Mouse (Mus musculus): Measurements from ENCODE around the gene Trnp1. TPM values are rescaled to one million over a fixed set of nuclear protein-coding genes. Genes with fewer than 3 reads are reported as not detected.
A peak's percentile ranks its signal among the peaks of the same experiment; 100 is the strongest.

Trnp1 gene
- polyA plus RNA-seq, 1 experiment from 2014 or later: not detected

DNA sequence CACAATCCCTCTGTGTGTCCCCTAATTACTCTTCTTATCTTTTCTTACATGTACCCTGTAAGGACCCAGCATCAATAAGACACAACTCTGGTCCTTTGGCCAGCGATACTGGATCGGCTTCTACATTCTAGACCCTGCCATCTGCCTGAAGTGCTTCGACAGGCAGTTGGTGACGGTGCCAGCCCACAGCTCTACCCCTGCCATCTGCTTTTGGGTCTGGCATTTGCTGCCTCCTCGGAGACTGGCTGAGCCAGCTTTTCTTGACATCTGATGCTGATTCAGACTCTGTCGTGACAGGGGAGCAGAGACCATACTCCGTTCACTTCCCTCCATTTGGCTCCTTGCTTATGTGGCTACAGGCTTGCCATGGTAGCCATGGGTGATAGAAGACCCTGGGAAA is 10.6 kb upstream of the Trnp1 start:
- 84% methylated on average over 7 of the region's 7 CpGs for WGBS (ENCODE audit: insufficient replicate concordance)
- H3K27ac ChIP-seq (ENCODE audit: low read depth): no peak overlapping the region
- DNase-seq: no peak
- H3K9ac ChIP-seq (replicated peaks): no peak overlapping the region
- no peak for ATAC-seq
- TF ChIP-seq CTCF (IDR thresholded peaks at IDR 0.05; ENCODE audit: low read depth) (no peak), EP300 (IDR thresholded peaks at IDR 0.05; ENCODE audit: low read depth) (no peak)
- H3K4me1 ChIP-seq (ENCODE audit: insufficient read depth): no peaks in the 10 kb centered on the region
- no peaks in the 10 kb centered on the region for H3K36me3 ChIP-seq (replicated peaks; ENCODE audit: insufficient read depth, low read length)
- no peaks in the 10 kb centered on the region for H3K9me3 ChIP-seq (ENCODE audit: low read length)
- 0 out of 2 replicates have a peak, but pooled peaks cover 7% of the 10 kb centered on the region for H3K27me3 ChIP-seq (ENCODE audit: insufficient read depth, low read length)
- no peak overlapping the region for H3K4me2 ChIP-seq (ENCODE audit: low read depth, low read length)
- no peak overlapping the region for H3K4me3 ChIP-seq (ENCODE audit: low read depth, low read length)

GRCm38 (mm10) chr4:133506573-133506972 is 8.2 kb upstream of the Trnp1 start:
- H3K27ac ChIP-seq (ENCODE audit: low read depth): no peak overlapping the region
- ATAC-seq (peak; percentile 44), DNase-seq (no peak)
- H3K4me1 ChIP-seq (ENCODE audit: insufficient read depth): no peaks in the 10 kb centered on the region
- H3K27me3 ChIP-seq (ENCODE audit: insufficient read depth, low read length): 0 out of 2 replicates have a peak, but pooled peaks cover 10% of the 10 kb centered on the region
- no peak overlapping the region for H3K9ac ChIP-seq (replicated peaks)
- no peaks in the 10 kb centered on the region for H3K36me3 ChIP-seq (replicated peaks; ENCODE audit: insufficient read depth, low read length)
- no peak for TF ChIP-seq CTCF (IDR thresholded peaks at IDR 0.05; ENCODE audit: low read depth)
- TF ChIP-seq EP300 (IDR thresholded peaks at IDR 0.05; ENCODE audit: low read depth): peak; percentile 58
- WGBS (ENCODE audit: insufficient replicate concordance): 30% methylated on average over 5 of the region's 5 CpGs
- H3K4me3 ChIP-seq (ENCODE audit: low read depth, low read length): no peak overlapping the region
- H3K4me2 ChIP-seq (ENCODE audit: low read depth, low read length): no peak overlapping the region
- H3K9me3 ChIP-seq (ENCODE audit: low read length): no peaks in the 10 kb centered on the region

GRCm38 (mm10) chr4:133504755-133505485 is 6.6 kb upstream of the Trnp1 start:
- Histone ChIP-seq H3K27ac (ENCODE audit: low read depth) (no peak overlapping the region), H3K4me1 (ENCODE audit: insufficient read depth) (no peaks in the 10 kb centered on the region), H3K27me3 (ENCODE audit: insufficient read depth, low read length) (peaks cover 26% of the 10 kb centered on the region), H3K4me3 (ENCODE audit: low read depth, low read length) (no peak overlapping the region), H3K9ac (replicated peaks) (no peak overlapping the region), H3K4me2 (ENCODE audit: low read depth, low read length) (no peak overlapping the region), H3K9me3 (ENCODE audit: low read length) (no peaks in the 10 kb centered on the region), H3K36me3 (replicated peaks; ENCODE audit: insufficient read depth, low read length) (no peaks in the 10 kb centered on the region)
- WGBS (ENCODE audit: insufficient replicate concordance): 46% methylated on average over 9 of the region's 9 CpGs
- TF ChIP-seq EP300 (IDR thresholded peaks at IDR 0.05; ENCODE audit: low read depth) (no peak), CTCF (IDR thresholded peaks at IDR 0.05; ENCODE audit: low read depth) (no peak)
- DNase-seq: no peak
- ATAC-seq: no peak

- no peak for ATAC-seq
- Histone ChIP-seq H3K9me3 (ENCODE audit: low read length) (no peaks in the 10 kb centered on the region), H3K27me3 (ENCODE audit: insufficient read depth, low read length) (peaks cover 32% of the 10 kb centered on the region), H3K9ac (replicated peaks) (no peak overlapping the region), H3K4me3 (ENCODE audit: low read depth, low read length) (no peak overlapping the region), H3K36me3 (replicated peaks; ENCODE audit: insufficient read depth, low read length) (no peaks in the 10 kb centered on the region), H3K27ac (ENCODE audit: low read depth) (no peak overlapping the region), H3K4me1 (ENCODE audit: insufficient read depth) (no peaks in the 10 kb centered on the region), H3K4me2 (ENCODE audit: low read depth, low read length) (no peak overlapping the region)
- DNase-seq: no peak
- TF ChIP-seq EP300 (IDR thresholded peaks at IDR 0.05; ENCODE audit: low read depth): no peak
- TF ChIP-seq CTCF (IDR thresholded peaks at IDR 0.05; ENCODE audit: low read depth): no peak
- 29% methylated on average over 5 of the region's 5 CpGs for WGBS (ENCODE audit: insufficient replicate concordance)
Measured at GRCm38 (mm10) chr4:133504300-133504699, 6.0 kb upstream of the Trnp1 start.

- peaks cover 11% of the 10 kb centered on the region for H3K4me1 ChIP-seq (ENCODE audit: insufficient read depth)
- no peaks in the 10 kb centered on the region for H3K9me3 ChIP-seq (ENCODE audit: low read length)
- DNase-seq: no peak
- WGBS (ENCODE audit: insufficient replicate concordance): 27% methylated on average over 7 of the region's 7 CpGs
- ATAC-seq: no peak
- H3K9ac ChIP-seq (replicated peaks): no peak overlapping the region
- no peak overlapping the region for H3K4me3 ChIP-seq (ENCODE audit: low read depth, low read length)
- H3K4me2 ChIP-seq (ENCODE audit: low read depth, low read length): no peak overlapping the region
- H3K27ac ChIP-seq (ENCODE audit: low read depth): no peak overlapping the region
- TF ChIP-seq CTCF (IDR thresholded peaks at IDR 0.05; ENCODE audit: low read depth): no peak
- no peak for TF ChIP-seq EP300 (IDR thresholded peaks at IDR 0.05; ENCODE audit: low read depth)
- no peaks in the 10 kb centered on the region for H3K36me3 ChIP-seq (replicated peaks; ENCODE audit: insufficient read depth, low read length)
- H3K27me3 ChIP-seq (ENCODE audit: insufficient read depth, low read length): peaks cover 59% of the 10 kb centered on the region
Measured at GRCm38 (mm10) chr4:133501514-133501913, 3.2 kb upstream of the Trnp1 start.

GRCm38 (mm10) chr4:133497461-133498159 is 740 bp downstream of the Trnp1 start:
- H3K4me3 ChIP-seq (ENCODE audit: low read depth, low read length): peak overlapping the region; percentile 48
- no peak for TF ChIP-seq CTCF (IDR thresholded peaks at IDR 0.05; ENCODE audit: low read depth)
- TF ChIP-seq EP300 (IDR thresholded peaks at IDR 0.05; ENCODE audit: low read depth): no peak
- H3K36me3 ChIP-seq (replicated peaks; ENCODE audit: insufficient read depth, low read length): no peaks in the 10 kb centered on the region
- peak overlapping the region; percentile 76 for H3K4me2 ChIP-seq (ENCODE audit: low read depth, low read length)
- no peak overlapping the region for H3K27ac ChIP-seq (ENCODE audit: low read depth)
- H3K27me3 ChIP-seq (ENCODE audit: insufficient read depth, low read length): peaks cover 75% of the 10 kb centered on the region
- ATAC-seq: peak; percentile 16; the same call in 1 of the 2 replicates
- peaks cover 17% of the 10 kb centered on the region for H3K4me1 ChIP-seq (ENCODE audit: insufficient read depth)
- no peak for DNase-seq
- peak overlapping the region; percentile 21; the same call in 1 of the 2 replicates for H3K9ac ChIP-seq (replicated peaks)
- under 1% methylated on average over 33 of the region's 70 CpGs for WGBS (ENCODE audit: insufficient replicate concordance)
- H3K9me3 ChIP-seq (ENCODE audit: low read length): no peaks in the 10 kb centered on the region
